Mouse (Mus musculus): ENCODE measurements around the gene Sf3a1.

Gene Sf3a1

DNA sequence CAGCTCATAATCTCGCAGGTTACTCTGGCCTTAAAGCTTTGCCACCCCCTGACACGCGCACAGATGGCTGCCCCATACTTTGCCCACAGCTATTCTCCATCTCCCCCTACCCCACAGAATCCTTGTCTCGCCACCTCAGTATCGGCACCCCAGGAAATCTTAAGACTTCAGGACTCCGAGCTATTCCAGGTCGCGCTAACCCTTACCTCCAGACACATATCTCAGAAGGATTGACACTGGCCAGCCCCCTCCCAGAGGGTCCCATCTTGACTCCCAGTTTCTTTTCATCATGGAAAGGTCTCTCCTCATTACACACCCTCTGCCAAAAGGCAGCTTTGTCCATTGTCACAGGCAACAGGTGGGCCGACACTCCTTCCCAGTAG is 27.2 kb downstream of the Sf3a1 start:
- DNase-seq = peak; percentile 22

DNA sequence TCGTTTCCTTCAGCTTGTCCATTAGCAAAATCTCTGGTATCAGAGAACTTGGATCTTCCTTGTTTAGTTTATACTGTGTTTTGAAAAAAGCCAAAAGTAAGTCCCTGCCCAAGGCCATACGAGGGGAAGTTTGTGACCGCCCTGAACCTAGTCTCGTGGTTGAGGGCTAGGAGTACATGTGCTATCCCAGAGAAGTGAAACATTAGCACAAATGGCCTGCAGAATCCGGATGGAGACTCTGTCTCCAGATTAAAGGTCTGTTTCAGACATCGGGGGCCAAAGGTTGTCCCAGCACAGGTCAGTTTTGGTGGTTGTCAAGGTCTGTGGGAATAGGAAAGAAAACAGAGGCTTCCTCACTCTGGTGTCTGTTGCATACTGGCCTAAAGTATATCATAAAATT is 29.0 kb downstream of the Sf3a1 start:
- no peak for DNase-seq

- DNase-seq = no peak
Measured at GRCm38 (mm10) chr11:4190677-4191076, 30.5 kb downstream of the Sf3a1 start.

DNA sequence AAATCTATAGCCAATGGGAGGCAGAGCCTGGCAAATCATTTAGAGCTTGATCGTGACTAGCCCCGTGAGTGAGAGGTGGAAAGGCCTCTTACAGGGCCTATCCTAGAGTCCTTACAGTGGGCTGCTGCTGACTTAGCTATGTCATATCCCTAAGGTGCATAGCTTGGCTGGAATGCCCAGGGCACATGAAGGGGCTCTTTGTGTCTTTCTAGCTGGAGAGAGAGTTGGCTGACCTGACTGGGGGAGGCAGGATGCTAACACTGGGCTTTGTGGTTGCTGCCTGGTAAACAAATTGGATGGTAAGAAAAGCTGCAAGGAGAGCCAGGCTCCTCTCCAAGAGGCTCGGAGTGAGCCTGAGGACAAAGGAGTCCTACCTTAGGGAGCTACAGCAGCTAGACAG is 32.6 kb downstream of the Sf3a1 start:
- no peak for DNase-seq

GRCm38 (mm10) chr11:4193420-4193819 is 33.3 kb downstream of the Sf3a1 start:
- no peak for DNase-seq

DNA sequence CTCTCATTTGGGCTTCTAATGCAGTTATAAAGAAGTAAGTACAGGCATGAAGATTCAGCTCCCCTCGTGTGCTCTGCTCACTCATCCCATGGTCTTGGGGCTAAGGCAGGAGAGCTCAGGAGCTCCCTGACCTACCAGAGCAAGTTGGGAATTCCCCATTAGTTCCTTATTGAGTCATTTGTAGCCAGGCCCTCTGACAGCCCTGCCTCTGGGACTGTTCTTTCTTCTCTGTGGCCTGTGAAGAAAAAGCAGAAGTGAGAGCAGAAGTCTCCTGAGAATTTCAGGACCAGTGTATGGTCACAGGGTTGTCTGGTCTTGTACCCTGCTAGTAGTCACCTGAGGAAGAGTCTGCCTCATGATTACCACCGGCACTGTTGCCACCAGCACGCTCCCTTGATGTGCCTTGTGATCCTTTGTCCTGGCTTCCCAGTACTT is 35.5 kb downstream of the Sf3a1 start:
- DNase-seq = no peak

DNA sequence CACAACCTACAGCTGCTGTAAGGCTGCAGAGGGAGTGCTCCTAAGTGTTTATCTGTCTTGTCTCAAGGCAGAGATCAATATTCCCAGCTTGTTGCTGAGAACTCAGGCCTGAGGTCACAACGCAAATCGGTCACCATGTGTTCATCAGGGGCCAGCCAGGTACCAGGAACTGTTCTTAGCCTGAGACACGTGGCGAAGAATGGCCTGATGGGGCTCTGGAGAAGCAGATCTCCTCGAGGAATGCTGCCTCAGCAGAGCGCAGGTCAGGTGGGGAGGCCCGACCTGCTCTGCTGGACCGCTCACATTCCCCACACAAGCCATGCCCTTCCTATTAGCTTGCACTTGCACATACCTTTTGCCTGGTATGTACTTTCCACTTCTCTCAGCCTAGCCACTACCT is 36.5 kb downstream of the Sf3a1 start:
- DNase-seq = no peak

GRCm38 (mm10) chr11:4197691-4198090 is 37.5 kb downstream of the Sf3a1 start:
- no peak for DNase-seq

DNA sequence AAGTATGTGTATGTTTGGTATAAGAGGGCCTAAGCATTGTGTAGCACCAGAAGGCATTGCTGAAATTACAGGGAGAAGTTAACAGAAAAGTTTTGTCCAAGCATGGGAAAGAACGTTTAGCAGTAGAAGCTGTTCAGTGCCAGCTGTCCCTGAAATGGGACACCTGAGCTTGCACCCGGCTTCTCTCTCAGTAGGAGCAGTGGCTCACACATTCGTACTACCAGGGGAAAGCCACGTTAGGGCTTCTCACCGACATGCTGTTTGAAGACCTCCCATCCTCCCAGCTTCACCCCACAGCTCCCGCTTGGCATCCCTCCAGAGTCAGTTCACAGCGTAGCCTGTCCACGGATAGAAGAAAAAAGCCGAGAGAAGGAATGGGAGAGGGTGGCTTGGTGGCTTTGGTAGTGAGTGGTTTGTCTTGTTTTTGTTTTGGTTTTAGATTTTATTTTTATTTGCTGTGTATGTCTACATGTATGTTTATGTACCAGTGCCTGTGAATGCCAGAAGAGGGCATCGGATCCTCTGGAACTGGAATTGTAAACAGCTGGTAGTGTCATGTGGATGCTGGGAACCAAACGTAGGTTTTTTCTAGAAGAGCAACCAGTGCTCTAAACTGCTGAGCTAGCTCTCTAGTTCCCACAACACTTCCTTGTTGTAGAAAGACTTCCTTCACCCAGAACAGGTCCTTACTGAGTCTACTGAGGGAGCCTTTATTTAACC is 42.0 kb downstream of the Sf3a1 start:
- no peak for DNase-seq

GRCm38 (mm10) chr11:4202995-4203704 is 43.0 kb downstream of the Sf3a1 start:
- no peak for DNase-seq

GRCm38 (mm10) chr11:4203705-4204074 is 43.5 kb downstream of the Sf3a1 start:
- no peak for DNase-seq

DNA sequence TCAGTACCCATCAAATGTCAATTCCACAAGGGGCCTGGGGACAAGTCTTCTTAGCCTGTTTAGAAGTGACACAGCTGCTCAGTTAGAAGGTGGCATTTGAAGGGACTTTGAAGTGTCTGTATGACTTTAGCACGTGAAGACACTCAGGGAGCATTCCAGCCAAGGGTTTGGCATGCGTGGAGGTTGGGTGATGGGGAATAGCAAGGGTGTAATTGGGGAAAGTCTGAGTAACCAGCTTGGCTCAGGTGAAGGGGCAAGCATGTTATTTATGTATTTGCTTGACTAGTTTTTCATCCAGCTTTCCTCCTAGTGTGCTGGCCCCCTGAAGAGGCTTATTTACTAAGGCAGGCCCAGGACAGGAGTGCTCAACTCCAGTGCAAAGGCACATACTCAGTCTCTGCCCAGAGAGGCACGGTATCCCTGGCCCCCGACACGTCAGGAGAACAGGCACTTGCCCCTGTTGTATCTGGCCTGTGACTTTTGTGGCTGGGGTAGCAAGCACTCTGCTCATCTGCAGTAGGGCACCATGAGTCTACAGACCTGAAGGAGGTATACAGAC is 45.0 kb downstream of the Sf3a1 start:
- DNase-seq = no peak

- DNase-seq = no peak
Measured at GRCm38 (mm10) chr11:4205951-4206350, 45.8 kb downstream of the Sf3a1 start.

- no peak for DNase-seq
Measured at GRCm38 (mm10) chr11:4206563-4206962, 46.4 kb downstream of the Sf3a1 start.

DNA sequence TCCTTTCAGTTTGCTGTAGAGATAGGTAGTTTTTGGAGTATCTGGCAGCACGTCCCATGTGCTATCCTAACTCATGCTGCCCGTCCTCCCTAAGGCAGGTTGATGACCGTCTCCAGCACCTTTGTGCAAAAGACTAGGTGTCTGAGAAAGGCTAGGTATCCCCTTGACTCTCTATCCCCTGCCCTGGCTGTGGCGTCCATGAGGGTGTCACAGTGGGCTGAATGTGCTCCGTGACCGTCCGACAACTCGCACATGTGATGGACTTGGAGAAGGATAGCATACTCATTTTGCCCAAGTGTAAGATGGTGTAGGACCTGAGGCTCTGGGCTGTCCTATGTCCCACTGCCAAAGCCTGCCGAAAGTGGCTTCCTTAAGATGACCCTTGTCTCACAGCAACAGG is 47.5 kb downstream of the Sf3a1 start:
- no peak for DNase-seq

DNA sequence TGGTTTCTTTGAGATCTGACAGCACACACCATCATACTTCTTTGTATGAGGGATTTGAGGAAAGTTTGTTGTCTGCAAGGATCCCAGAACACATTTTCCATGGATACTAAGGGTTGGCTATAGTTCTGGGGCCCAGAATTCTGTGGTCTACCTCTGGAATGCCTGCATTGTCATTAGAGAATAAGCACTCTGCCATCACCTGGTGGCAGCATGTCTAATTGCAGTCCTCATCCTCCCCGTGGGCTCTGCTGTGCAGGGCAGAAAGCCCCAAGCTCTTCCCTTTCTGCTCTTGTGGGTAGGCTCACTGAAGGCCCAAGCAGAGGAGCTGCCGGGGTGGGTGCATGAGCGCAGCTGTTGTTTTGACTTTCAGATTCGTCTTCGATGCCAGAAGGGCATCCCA is 49.4 kb downstream of the Sf3a1 start:
- no peak for DNase-seq

DNA sequence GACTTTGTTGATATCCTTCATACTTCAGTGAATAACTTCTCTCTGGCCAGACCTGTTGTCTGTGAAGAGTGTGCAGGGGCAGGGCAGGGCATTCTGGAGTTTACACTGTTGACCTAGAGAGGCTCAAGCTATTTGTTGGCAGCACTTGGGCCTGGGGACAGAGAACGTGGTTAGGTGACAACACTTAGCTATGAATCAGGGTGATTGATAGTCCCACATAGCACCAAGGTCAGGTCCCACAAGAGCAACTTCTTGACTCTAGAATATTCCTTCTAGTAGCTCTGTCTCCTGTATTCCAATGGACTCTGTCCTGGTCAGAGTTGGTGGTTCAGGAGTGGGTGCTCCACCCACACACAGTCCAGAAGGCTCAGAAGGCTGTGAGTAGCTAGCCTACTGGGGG is 50.6 kb downstream of the Sf3a1 start:
- no peak for DNase-seq

GRCm38 (mm10) chr11:4213107-4213506 is 53.0 kb downstream of the Sf3a1 start:
- no peak for DNase-seq

DNA sequence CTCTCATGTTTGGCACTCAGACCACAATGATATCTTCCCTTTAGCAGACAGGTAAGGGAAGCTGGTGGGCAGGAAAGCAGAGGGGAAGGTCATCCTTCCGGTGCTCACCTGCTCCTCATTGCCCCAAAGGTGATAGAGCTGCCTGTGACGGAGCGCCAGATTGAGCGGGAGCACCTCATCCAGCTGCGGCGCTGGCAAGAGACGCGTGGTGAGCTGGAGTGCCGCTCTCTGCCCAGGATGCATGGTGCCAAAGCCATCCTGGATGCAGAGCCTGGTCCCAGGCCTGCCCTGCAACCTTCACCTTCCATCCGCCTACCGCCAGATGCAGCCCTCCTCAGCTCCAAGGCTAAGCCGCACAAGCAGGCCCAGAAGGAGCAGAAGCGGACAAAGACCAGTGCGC is 54.4 kb downstream of the Sf3a1 start:
- no peak for DNase-seq

GRCm38 (mm10) chr11:4215061-4215460 is 54.9 kb downstream of the Sf3a1 start:
- DNase-seq = no peak

DNA sequence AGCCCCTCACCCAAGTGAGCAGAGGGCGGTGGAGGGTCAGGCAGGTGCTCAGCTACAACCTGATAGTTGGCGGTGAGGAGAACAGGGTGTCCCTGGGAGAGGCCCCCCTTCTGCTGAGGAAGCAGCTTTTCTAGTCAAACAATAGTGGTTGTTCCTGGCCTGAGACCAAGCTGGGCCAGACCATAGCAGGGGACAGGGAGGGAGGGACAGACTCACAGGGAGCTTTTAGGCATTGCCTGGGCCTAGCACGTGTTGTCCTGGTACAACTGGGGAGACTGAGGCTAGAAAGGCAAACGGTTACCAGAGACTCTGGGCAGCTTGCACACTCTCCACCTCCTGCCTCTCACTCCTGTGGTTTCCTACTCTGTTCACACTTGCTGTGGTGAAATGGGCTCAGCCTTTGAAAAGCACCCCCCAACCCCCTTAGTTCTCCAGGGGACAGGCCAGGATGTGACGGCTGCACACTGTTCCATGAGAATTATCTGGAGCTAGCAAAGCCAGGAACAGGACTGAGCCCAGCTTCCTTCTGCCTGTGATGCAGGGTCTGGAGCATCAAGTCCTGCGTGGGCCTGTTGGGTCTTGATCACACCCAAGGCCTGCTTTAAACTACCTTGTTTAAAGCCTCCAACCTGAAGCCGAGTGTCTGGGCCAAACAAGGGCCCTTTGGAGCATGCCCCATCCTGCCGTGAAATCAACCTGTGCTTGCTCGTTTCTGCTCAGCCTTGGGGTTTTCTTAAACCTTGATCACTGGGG is 56.3 kb downstream of the Sf3a1 start:
- DNase-seq = no peak

DNA sequence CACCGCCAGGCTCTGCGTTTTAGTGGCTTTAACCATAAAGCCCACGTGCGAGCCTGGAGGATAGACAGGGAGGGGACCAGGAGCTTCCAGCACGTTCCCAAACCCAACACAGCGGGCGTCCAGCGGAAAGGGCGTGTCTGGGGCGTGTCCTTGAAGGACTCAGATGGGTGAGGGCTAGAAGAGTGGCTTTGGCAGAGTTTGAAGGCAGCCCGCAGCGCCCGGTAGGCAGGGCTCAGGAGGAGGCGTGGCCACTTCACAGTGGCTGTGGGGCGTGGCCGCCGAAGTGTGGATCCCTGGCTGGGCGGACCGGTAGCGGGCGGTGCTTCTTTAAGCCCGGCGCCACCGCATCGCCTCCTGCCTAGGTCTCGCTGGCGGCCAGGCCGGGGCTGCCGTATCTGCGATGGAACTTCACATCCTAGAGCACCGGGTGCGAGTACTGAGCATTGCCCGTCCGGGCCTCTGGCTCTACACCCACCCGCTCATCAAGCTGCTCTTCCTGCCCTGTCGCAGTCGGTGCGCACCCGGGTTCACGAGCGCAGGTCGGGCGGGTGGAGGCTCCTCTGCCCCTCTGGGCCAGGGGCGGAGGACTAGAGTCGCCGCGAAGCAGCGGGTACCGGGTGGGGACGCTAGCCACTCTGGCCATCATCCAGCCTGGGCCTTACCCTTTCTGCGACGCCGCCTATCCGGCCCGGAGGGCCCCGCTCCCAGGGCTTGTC is 57.9 kb downstream of the Sf3a1 start, which contains the start of gene Castor1:
Gene Castor1 (plus strand): TSS at position 312 of the 716 bp plus-strand sequence.
- DNase-seq = peak; percentile 29

GRCm38 (mm10) chr11:4218637-4219036 is 58.5 kb downstream of the Sf3a1 start:
- no peak for DNase-seq

All from cerebellum, adult 11 months (tissue).